Mouse (Mus musculus) forebrain, embryonic 11.5 days (tissue): ENCODE results near the gene Pes1. TPM values are rescaled to one million over a fixed set of nuclear protein-coding genes. Genes with fewer than 3 reads are reported as not detected.

ENCODE experiments used
- ATAC-seq: fragments of 200-750 bp; cut with Nextera tagmentation; replicated peaks from 2 replicates; pipeline ENCODE4 v1.8.0; 2017; ENCODE audit warnings: moderate TSS enrichment; ENCODE audit not compliant: low FRiP score
- DNase-seq: peaks from one replicate; pipeline ENCODE4 v3.0.0-alpha.2; 2017; ENCODE audit warnings: low spot score
- H3K27ac ChIP-seq: fragments of 300-500 bp; sonication (generic); 2 replicates; pipeline ENCODE4 v1.5.1; 2014; ENCODE audit warnings: low read depth, low read length
- H3K27me3 ChIP-seq: fragments of 300-500 bp; sonication (generic); 2 replicates; pipeline ENCODE4 v1.6.1; 2014; ENCODE audit warnings: mild to moderate bottlenecking, low read length, mixed read lengths; ENCODE audit not compliant: control insufficient read depth, insufficient read depth
- H3K36me3 ChIP-seq: fragments of 300-500 bp; sonication (generic); 2 replicates; pipeline ENCODE4 v1.6.1; 2014; ENCODE audit warnings: mild to moderate bottlenecking, low read length, moderate library complexity, mixed read lengths; ENCODE audit not compliant: control insufficient read depth, insufficient read depth
- H3K4me1 ChIP-seq: fragments of 300-500 bp; sonication (generic); replicated peaks from 2 replicates; pipeline ENCODE4 v1.6.1; 2014; ENCODE audit warnings: low read length, mixed read lengths; ENCODE audit not compliant: control insufficient read depth, insufficient read depth
- H3K4me2 ChIP-seq: fragments of 300-500 bp; sonication (generic); 2 replicates; pipeline ENCODE4 v1.6.1; 2014; ENCODE audit warnings: low read depth, mild to moderate bottlenecking, low read length, moderate library complexity, mixed read lengths; ENCODE audit not compliant: severe bottlenecking
- H3K4me3 ChIP-seq: fragments of 300-500 bp; sonication (generic); 2 replicates; pipeline ENCODE4 v1.5.1; 2014; ENCODE audit warnings: low read depth, low read length
- H3K9ac ChIP-seq: fragments of 300-500 bp; sonication (generic); 2 replicates; pipeline ENCODE4 v1.6.1; 2014; ENCODE audit warnings: low read length
- H3K9me3 ChIP-seq: fragments of 300-500 bp; sonication (generic); 2 replicates; pipeline ENCODE4 v1.6.1; 2016; ENCODE audit warnings: low read length, mixed read lengths; ENCODE audit not compliant: control insufficient read depth
- WGBS: fragments of 180-500 bp; shearing (Covaris S2); extraction: QIAGEN DNeasy Blood & Tissue Kit; methylation state at CpG from one replicate; pipeline ENCODE4 v1.1.7; 2014; 5-methylcytosine and 5-hydroxymethylcytosine counted together
- polyA plus RNA-seq: library from polyadenylated mRNA; unstranded; fragments of >200 nt; fragmentation: Nextera tagmentation; extraction: Ambion mirVana; gene quantifications from 2 replicates; pipeline ENCODE4 v1.2.1, GENCODE M21; 2014

The Pes1 gene
- polyA plus RNA-seq, 1 experiment from 2014 or later = 90.4 TPM

DNA sequence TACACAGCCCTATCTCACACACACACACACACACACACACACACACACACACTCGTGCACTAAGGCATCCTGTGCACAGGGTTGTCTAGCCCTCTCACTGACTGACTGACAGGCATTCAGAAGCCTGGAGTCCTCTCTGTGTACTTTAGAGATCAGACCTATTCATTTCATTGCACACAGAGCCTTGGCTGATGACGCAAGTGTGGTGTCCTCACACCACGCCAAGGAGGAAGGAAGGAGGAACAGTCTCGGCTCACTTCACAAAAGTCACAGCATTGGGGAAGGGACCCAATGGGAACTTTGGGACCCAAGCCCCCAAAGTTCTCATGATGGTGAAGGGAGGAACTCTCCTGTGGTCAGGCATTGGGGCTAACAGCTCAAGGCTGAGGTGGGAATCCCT is 33.8 kb upstream of the Pes1 start:
- no peaks in the 10 kb centered on the region for H3K9me3 ChIP-seq
- ATAC-seq = no peak
- WGBS = 81% methylated on average over 4 of the region's 4 CpGs
- H3K9ac ChIP-seq = no peak overlapping the region
- H3K27me3 ChIP-seq = no peaks in the 10 kb centered on the region
- no peaks in the 10 kb centered on the region for H3K36me3 ChIP-seq
- no peak overlapping the region for H3K4me3 ChIP-seq
- no peak overlapping the region for H3K4me2 ChIP-seq
- no peak for DNase-seq
- no peak overlapping the region for H3K27ac ChIP-seq
- peaks cover 4% of the 10 kb centered on the region; the same call in 1 of the 2 replicates for H3K4me1 ChIP-seq

DNA sequence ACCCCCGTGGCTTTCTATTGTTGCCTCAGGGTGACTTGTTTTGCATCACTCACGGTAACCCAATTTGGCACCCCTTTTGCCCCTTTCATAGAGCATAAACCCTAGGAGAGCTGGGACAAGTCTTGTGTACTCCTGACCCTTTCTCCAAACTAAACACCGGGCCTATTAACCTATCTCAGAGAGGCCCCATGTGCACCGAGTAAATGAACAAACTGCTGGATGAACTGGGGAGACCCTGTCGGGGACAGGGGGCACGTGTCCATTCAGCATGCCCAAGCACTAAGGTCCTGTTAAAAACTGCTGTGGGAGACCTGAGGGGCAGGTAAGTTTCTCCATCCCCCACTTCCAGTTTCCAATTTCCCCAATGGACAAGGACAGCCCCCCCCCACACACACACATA is 32.8 kb upstream of the Pes1 start:
- Histone ChIP-seq H3K4me1 (peaks cover 4% of the 10 kb centered on the region; the same call in 1 of the 2 replicates), H3K4me3 (peak overlapping the region; percentile 47; the same call in 1 of the 2 replicates), H3K27ac (no peak overlapping the region), H3K9me3 (no peaks in the 10 kb centered on the region), H3K9ac (no peak overlapping the region; the same call in 1 of the 2 replicates), H3K27me3 (no peaks in the 10 kb centered on the region), H3K4me2 (peak overlapping the region; percentile 64), H3K36me3 (no peaks in the 10 kb centered on the region)
- 29% methylated on average over 6 of the region's 6 CpGs for WGBS
- DNase-seq (no peak), ATAC-seq (no peak)

DNA sequence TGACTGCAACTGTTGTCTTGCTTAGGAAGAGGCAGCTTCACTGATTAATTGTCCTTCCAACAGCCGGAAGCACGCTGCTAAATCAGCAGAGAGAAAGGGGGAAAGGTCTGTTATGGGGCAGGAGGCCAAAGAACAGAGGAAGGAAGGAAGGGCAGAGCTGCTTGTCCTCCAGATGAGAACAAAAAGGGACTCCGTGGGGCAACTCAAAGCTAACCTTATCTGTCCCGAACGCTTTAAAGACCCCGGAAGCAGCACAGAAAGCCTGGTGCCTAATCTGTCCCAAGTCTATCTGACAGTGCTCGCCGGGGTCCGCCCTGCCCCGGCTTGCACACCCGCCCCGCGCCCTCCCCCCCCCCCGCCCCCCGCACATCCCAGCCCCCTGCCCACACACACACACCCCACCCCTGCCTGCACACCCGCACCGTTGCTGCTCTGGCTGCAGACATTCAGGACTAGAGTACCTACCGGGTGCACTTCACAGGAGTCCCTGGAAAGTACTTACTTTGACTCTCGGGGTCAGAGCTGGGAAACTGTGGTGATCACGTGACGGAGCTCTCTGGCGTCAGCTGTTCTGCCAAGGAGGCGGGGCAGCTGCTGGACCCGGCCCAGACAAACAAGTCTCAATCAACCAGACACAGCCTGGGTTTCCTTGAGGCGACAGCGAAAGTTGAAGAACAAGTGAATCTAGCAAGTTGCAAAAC is 32.1 kb upstream of the Pes1 start, which contains the start of gene Tcn2:
Gene Tcn2, minus strand, starts transcription at position 649 of the 701 bp plus-strand sequence.
- H3K27ac ChIP-seq = no peak within 1 kb of the TSS
- peak within 1 kb of the TSS; percentile 51 for H3K9ac ChIP-seq
- no peaks in the 10 kb centered on the region for H3K9me3 ChIP-seq
- H3K36me3 ChIP-seq = no peaks in the 10 kb centered on the region
- ATAC-seq (peak; percentile 90), DNase-seq (peak; percentile 87)
- peak within 1 kb of the TSS; percentile 64 for H3K4me2 ChIP-seq
- H3K27me3 ChIP-seq = no peaks in the 10 kb centered on the region
- peak within 1 kb of the TSS; percentile 47 for H3K4me3 ChIP-seq
- peaks cover 4% of the 10 kb centered on the region; the same call in 1 of the 2 replicates for H3K4me1 ChIP-seq
- under 1% methylated on average over 21 of the region's 26 CpGs for WGBS

DNA sequence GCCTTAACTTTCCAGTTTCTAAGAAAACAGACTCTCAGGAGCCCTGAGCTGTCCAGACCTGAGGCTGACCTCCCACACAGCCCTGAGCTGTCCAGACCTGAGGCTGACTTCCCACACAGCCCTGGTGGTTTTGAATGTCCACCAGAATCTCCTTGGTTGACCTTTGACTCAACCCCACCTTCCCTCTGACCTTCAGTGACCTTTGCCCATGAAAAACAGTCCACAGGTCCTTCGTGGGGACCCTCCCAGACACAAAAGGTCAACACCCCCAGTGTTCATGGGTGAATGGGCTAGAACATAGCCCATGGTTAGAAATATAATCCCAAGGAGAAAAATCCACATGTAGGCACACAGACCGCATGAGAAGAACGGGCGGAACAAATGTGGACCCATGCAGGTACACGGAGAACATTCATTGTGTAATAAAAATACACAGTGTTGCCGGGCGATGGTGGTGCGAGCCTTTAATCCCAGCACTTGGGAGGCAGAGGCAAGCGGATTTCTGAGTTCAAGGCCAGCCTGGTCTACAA is 30.0 kb upstream of the Pes1 start:
- Histone ChIP-seq H3K27ac (no peak overlapping the region), H3K36me3 (no peaks in the 10 kb centered on the region), H3K9me3 (no peaks in the 10 kb centered on the region), H3K4me3 (no peak overlapping the region), H3K4me1 (peaks cover 4% of the 10 kb centered on the region; the same call in 1 of the 2 replicates), H3K27me3 (no peaks in the 10 kb centered on the region), H3K4me2 (no peak overlapping the region), H3K9ac (no peak overlapping the region)
- ATAC-seq (no peak), DNase-seq (peak; percentile 42)
- 89% methylated on average over 9 of the region's 9 CpGs for WGBS

DNA sequence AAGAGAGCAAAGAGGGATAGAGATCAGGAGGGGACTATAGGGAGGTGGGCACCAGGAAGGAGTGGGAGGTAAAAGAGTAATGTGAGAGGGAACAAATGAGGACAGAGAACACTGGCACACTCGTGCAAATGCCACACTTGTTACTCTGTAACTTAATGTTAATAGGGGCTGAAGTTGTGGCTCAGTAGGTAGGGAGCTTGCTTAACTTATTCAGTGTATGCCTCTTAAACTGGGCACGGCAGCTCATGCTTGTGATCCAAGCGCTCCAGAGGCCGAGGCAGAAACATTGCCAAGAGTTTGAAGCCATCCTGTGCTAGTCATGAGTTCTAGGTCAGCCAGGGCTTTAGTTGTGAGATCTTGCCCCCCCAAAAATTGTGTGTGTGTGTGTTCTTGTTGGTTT is 28.6 kb upstream of the Pes1 start:
- WGBS = 76% methylated on average over 4 of the region's 4 CpGs
- Histone ChIP-seq H3K9me3 (no peaks in the 10 kb centered on the region), H3K4me3 (no peak overlapping the region), H3K4me2 (no peak overlapping the region), H3K9ac (no peak overlapping the region), H3K27ac (no peak overlapping the region), H3K27me3 (no peaks in the 10 kb centered on the region), H3K4me1 (peaks cover 4% of the 10 kb centered on the region; the same call in 1 of the 2 replicates), H3K36me3 (no peaks in the 10 kb centered on the region)
- ATAC-seq (no peak), DNase-seq (no peak)

DNA sequence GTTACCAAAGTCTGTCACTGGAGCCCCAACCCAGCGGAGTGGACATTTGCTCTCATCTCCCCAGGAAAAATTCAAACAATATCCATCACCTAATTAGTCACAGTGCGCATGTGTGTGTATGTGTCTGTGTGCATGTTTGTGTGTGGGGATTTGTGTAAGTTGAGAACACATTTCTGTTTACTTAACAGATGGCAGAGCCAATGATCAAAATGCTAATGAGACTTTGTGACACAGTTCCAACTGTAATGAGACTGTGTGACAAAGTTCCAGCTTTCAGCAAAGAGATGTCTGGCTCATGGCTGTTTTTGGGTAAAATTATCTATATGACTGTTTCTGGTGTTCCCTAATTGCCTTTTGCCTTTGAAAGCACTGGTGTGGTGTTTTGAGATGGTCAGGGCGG is 27.5 kb upstream of the Pes1 start:
- Histone ChIP-seq H3K4me2 (no peak overlapping the region), H3K27me3 (no peaks in the 10 kb centered on the region), H3K4me1 (no peaks in the 10 kb centered on the region; the same call in 1 of the 2 replicates), H3K9ac (no peak overlapping the region), H3K4me3 (no peak overlapping the region), H3K36me3 (no peaks in the 10 kb centered on the region), H3K27ac (no peak overlapping the region), H3K9me3 (no peaks in the 10 kb centered on the region)
- DNase-seq (no peak), ATAC-seq (no peak)
- WGBS = 94% methylated on average over 3 of the region's 3 CpGs

DNA sequence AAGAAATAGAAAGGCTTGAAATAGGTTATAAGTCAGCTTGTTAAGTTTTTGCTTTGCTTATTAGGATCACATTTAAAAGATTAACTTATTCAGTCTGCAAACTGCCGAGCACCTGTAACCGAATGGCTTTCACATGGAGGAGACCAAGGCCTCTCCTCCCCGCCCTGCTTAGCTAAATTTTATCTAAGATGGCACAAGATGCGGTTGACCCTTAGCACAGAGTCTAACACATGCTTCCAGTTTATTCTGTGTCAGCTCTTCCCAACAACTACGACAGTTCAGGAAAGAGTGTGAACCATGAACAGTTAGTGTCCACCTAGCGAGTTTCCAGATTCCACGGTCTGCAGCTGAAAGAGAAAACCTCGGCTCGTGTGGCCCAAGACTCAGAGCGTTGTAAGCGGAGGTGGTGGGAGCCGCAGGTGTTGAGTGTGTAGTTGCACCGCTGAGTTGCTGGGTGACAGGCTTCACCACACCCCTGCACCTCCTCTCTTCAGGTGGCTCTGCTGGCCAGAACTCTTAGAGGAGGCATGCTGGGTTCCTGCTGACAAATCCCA is 26.4 kb upstream of the Pes1 start:
- H3K4me3 ChIP-seq = no peak overlapping the region
- H3K4me2 ChIP-seq = no peak overlapping the region
- ATAC-seq (no peak), DNase-seq (no peak)
- no peak overlapping the region for H3K9ac ChIP-seq
- H3K27me3 ChIP-seq = no peaks in the 10 kb centered on the region
- H3K4me1 ChIP-seq = no peaks in the 10 kb centered on the region
- H3K36me3 ChIP-seq = no peaks in the 10 kb centered on the region
- no peaks in the 10 kb centered on the region for H3K9me3 ChIP-seq
- WGBS = 86% methylated on average over 13 of the region's 13 CpGs
- no peak overlapping the region for H3K27ac ChIP-seq

DNA sequence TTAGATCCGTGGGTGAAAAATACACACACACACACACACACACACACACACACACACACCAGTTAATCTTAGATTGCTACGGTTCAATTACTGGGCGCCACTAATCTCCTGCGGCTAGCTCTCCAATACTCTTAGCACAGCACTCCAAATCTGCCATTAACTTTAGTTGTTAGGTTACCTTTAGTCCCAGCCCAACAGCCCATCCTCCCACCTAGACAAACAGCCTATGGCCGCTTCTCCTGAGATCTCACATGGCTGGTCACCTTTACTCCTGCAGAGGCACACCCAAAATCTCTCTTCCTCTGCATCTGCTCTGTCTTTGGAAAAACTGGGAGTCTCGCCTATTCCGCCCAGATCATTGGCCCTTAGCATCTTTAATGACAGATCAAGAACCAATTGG is 22.4 kb upstream of the Pes1 start:
- DNase-seq (no peak), ATAC-seq (no peak)
- no peaks in the 10 kb centered on the region for H3K9me3 ChIP-seq
- H3K9ac ChIP-seq = no peak overlapping the region
- H3K4me3 ChIP-seq = no peak overlapping the region
- H3K27ac ChIP-seq = no peak overlapping the region
- WGBS = 93% methylated on average over 7 of the region's 7 CpGs
- H3K27me3 ChIP-seq = no peaks in the 10 kb centered on the region
- no peaks in the 10 kb centered on the region for H3K36me3 ChIP-seq
- no peak overlapping the region for H3K4me2 ChIP-seq
- no peaks in the 10 kb centered on the region for H3K4me1 ChIP-seq
